Mouse (Mus musculus) retina, embryonic 14.5 days (tissue): ENCODE measurements around the gene Gm20532.
A peak's percentile ranks its signal among the peaks of the same experiment; 100 is the strongest.

Source experiments
- DNase-seq: peaks from one replicate; pipeline ENCODE4 v3.0.0-alpha.2; 2015; ENCODE audit warnings: low spot score

The Gm20532 gene

DNA sequence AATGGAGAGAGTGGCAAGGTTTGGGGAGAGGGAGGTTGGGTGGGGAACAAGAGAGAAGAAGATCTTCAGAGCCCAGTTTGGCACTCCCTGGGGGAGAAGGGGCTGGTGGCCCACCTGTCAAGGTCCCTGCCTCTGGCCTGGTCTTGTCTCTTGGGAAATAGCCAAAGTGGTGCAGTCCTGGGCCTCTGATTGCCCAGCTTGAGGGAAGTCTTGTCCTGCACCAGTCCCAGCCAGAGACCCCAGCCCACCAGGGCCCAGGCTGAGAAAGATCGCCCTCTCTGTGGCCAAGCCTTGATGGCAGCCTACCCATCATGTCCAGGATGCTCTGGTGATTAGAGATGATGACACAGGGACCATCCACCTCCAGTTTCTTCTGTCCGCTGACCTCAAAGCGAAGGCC is 10.5 kb downstream of the Gm20532 start:
- DNase-seq = no peak

- DNase-seq = no peak
Measured at GRCm38 (mm10) chr2:26597810-26598209, 11.4 kb downstream of the Gm20532 start.

- no peak for DNase-seq
Measured at GRCm38 (mm10) chr2:26598462-26598861, 12.0 kb downstream of the Gm20532 start.

GRCm38 (mm10) chr2:26599965-26600364 is 13.5 kb downstream of the Gm20532 start:
- DNase-seq = no peak

DNA sequence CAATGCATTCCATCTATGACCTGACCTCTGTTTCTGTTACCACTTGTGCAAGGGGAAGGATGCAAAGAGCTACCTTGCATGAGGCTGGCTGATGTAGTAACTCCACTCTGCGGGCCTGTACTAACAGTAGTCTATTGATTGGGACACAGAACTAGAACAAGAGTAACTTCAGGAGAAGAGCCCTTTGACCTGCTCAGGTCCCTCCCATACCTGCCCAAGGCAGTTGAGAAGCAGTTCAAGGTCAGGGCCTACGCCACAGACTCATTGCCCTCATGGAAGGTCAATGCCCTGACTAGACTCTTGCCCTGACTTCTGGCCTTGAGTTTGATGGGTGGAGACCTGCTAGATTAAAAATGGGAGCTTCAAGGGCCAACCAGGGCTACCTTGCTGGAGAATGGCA is 14.2 kb downstream of the Gm20532 start:
- DNase-seq = no peak

DNA sequence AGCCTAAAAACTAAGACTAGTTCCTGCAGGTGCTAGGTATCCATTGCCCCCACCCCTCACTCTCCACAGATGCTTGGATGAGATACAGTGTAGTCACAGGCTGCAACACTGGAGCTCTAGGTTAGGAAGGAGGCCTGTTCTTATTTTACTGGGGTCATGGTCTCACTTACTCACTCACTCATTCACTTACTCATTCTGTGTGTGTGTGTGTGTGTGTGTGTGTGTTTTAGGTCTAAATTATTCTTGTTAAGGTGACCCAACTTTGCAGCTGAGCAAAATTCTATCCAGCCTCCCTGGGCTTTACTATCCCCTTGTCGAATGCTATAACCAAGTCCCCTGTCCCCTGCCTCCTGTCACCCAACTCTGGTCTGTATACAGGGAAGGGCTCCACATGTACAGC is 15.2 kb downstream of the Gm20532 start:
- no peak for DNase-seq

GRCm38 (mm10) chr2:26602631-26603030 is 16.2 kb downstream of the Gm20532 start:
- no peak for DNase-seq

GRCm38 (mm10) chr2:26603159-26603558 is 16.7 kb downstream of the Gm20532 start:
- DNase-seq = no peak

DNA sequence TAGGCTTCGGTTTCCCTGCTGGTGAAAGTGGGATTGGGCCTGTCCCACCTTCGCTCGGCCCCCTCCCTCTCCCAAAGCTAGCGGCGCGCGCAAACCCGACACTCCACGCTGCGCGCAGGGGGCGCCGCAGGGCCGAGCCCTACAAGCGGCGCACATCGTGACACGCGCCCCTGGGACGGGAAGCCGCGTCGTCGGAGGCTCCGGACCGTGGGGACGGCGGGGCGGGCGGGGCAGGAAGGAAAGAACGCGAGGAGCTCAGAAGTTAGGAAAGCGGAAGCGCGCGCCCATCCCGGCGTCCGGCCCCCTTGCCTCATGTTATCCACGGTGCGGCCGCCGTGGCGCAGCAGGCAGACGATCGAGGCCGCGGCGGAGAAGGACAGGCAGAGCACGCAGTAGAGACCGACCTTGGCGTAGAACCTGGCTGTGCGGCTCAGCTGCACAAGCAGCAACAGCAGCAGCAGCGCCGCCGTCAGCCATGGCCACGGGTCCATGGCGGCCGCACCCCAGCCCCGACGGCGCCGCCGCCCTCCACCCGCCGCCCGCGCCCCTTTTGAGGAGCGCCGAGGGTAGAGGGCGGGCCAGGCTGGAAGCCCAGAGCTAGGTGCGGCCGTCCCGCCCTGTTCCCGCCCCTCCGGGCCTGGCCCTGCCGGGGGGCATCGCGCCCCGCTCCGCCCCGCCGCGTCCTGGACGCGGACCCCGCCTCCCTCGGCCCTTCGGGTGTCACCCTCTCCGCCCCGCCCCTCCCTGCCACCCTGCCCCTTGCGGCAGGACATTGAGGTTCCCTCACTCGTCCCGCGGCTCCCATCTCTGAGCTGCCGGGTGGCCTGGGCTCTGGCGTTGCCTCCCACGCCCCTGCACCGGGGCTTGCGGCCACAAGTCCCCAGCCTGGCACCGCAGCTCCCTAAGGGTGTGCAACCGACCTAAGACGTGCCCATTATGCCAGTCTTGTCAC is 17.6 kb downstream of the Gm20532 start, which contains the start of gene Agpat2:
Gene Agpat2 (minus strand): TSS at position 698 of the 952 bp plus-strand sequence.
- peak; percentile 70 for DNase-seq

GRCm38 (mm10) chr2:26605331-26605730 is 18.9 kb downstream of the Gm20532 start:
- no peak for DNase-seq

DNA sequence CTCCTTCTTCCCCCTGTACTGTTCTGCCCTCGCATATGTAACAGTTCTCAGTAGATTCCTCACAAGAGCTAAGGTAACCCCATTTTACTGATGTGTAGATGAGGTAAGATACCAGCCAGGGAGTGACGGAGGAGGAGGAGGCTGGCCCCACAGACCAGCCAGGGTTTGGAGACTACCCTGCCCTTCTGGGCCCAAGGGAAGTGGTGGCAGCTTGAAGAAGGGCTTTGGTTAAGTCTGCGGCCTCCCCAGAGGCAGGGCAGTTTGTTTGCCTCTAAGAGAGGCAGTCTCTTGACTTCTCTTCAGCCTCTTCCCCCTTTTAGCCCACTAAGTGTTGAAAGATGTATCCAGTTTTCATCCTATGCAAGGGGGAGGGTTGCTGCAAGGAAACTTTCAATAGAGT is 20.1 kb downstream of the Gm20532 start:
- DNase-seq = no peak

DNA sequence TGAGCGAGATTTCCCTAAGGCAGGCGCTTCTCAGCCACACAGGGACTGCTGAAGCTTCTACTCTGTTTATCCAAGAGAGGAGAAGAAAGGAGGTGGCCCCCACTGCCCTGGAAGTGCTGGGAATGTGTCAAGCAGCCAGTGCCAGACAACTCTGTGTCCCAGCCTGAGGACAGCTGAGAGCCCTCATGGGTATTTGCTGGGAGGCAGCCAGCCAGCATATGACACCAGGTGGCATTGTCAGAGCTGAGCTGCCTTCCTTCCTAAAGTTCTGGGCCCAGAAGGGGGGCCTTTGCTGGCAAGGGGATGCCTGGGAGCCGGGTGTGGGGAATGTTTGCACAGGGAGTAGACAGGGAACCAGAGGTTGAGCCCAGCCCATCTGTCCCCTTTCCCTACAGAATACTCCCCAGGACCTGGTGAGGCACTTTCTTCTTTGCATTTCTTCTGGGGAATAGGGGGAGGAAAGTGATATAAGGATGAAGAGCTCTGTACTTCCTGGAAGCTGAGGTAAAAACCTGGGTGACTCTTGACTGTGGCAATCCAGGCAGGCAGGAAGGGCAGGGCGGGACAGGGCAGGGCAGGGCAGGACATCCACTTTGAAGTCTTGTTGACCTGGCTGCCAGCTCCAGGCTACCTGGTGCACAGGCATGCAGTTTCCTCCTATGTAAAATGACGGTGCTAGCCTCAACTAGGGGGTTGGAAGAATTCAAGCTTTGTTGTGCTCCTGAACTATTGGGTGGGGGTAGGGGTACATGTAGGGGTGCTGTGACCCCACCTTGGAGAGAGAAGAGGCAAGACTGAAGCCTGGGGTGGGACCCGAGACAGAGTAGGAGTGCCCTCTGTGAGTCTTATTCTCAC is 20.8 kb downstream of the Gm20532 start:
- DNase-seq = no peak

DNA sequence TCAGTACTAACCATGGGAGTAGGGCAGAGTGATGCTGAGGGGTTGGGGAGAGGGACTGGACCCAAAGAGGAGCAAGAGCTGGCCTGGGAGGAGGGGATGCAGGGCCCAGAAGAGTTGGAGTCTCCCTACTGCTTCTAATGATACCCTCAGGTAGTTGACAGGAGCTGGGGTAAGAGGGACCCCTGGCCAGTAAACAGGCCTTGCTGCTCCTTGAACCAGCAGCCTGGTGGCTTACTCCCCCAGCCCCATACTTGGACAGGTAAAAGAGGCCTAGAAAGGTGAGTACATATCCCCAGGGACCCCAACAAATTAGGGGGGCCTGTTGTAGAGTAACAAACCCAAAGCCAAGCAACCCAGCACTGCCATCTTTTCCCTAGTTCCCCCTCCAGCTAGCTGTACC is 22.3 kb downstream of the Gm20532 start:
- no peak for DNase-seq

GRCm38 (mm10) chr2:26609261-26609661 is 22.8 kb downstream of the Gm20532 start:
- DNase-seq = no peak

- DNase-seq = no peak
Measured at GRCm38 (mm10) chr2:26610526-26610925, 24.1 kb downstream of the Gm20532 start.

DNA sequence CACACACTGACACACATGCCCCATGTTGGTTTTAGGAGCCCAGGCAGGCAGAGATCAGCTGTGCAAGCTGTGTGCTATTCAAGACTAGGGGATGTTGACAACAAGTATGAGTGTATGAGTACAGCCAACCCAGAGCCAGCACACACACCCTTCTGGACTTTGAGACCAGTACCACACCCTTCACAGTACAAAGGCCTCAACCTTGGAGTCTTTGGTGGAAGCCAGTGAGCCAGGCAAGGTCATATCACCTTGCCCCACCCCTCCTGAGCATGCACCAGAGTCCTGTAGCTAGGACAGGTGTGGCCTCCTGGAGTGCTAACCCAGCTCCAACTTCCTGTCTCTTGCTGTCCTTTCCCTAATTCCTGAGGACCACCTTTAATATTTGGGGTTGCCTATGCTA is 24.6 kb downstream of the Gm20532 start:
- DNase-seq = no peak

GRCm38 (mm10) chr2:26611896-26612295 is 25.5 kb downstream of the Gm20532 start:
- no peak for DNase-seq

GRCm38 (mm10) chr2:26614903-26615302 is 28.5 kb downstream of the Gm20532 start:
- DNase-seq = no peak

DNA sequence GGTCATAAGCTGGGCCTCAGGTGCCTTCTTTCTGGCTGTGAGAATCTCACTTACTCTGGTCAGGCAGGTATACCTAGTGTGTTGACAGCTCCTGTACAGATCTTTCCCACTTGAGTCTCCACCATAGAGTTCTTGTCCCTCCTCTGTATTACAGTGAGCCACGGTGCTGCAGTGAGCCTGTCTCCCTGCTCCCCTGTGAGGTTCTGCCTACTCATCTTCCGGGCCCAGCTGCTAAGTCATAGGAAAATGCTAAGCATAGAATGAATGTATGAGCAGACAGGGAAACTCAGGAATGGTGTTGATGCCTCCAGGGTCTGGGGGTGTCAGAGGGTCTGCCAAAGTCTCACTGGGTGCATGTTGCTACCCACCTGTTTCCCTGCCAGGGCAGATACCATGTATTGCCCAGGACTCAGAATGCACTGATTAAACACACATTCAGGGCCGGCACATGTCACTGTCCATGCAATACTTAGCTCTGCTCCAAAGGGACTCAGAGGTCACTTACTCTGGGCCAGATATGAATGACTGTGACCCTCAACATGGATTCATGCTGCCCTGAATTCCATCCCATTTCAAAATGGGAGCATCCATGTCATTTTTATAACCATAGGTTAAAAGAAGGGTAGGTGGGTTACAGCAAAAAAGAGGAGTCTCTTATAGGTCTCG is 29.2 kb downstream of the Gm20532 start:
- DNase-seq = no peak

- DNase-seq = no peak
Measured at GRCm38 (mm10) chr2:26617331-26617730, 30.9 kb downstream of the Gm20532 start.

GRCm38 (mm10) chr2:26617928-26618327 is 31.5 kb downstream of the Gm20532 start:
- DNase-seq = no peak

DNA sequence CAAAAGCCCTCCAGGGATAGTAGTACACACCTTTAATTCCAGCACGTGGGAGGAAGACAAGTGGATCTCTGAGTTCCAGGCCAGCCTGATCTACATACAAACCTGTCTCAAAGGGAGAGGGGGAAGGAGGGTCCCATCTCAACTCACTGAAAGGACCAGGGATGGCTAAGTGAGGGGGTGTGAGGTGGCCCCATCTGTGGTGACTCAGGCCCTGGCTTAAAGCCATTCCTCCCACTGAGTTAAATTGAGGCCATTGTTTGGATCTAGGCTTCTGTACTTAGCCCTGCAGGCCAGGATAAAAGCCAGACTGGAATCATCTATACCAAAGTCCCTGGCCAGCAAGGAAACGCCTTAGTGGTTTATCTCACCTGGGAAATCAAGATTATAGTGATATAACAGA is 34.8 kb downstream of the Gm20532 start:
- no peak for DNase-seq
